Mouse (Mus musculus) neutrophil, adult 65 days (primary cell): ENCODE data around the gene Ipo13. TPM values are rescaled to one million over a fixed set of nuclear protein-coding genes. Genes with fewer than 3 reads are reported as not detected.

ENCODE experiments used
- total RNA-seq: library from RNA; stranded (reverse); gene quantifications from 2 replicates; pipeline ENCODE4 v1.2.4, GENCODE M21; 2023

The Ipo13 gene
- total RNA-seq: 21.3 and 32.9 TPM in 2 replicates

DNA sequence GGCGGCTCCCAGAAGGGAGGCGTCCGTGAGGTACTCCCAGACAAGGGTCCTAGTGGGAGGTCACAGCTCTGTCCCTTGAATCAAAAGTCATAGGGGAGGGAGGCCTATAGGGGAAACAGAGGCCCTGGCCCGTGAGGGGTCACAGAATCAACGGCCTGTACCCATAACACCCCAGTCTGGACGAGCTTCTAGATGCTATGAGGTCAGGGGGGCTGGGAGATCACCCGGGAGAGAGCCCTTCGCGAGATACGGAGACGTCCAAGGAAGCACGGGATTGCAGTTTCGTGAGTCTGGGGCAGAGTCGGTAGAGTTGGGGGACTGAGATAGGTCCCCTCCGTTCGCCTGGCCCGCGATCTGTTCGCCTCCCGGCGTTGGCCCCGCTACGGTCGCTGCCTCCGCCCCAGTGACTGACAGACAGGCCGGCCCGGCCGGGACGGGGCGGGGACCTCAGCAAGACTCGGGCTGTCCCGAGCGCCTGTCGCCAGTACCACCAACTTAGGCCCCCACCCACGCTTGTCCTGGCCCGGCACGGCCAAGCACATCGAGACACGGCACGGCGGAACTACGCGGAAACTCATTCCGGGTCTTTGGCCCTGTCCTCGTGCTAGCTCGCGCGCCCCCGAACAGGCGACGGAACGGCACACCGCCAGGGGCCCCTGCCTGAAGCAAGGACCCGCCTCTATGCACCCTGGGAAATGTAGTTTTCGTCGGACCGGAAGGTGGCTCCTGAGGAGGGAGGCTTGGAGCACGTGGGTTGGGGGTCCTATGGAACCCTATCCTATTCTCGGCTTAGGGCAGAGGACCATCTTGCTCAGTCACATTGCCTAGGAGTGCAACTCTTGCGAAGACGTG, at the start of gene Ipo13:
Gene Ipo13, minus strand, starts transcription at position 409 of the 852 bp plus-strand sequence.

DNA sequence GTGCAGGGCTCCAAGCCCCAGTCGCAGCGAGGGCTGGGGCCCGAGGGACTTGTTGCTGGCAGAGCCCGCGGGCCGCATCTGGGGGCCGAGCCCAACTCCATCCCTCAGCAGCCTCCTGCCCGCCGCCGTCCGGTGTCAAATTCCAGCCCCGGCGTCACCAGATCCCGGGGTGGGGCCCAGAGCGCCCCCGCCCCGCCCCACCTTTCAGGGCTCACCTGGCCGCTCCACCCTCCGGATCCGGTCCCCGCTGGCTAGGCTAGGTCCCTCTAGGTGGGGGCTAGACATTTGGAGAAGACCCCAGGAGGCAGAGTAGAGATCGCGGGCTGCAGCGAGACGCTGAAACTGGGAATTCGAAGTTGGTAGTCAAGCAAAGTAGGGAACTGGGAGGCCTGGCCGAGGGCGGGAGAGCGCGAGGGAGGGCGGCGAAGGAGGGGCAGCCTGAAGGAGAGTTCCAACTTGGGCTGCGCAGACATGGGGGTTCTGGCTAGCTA, 14.6 kb upstream of the Ipo13 start, which contains the start of gene Artn:
Gene Artn, minus strand, starts transcription at position 373 of the 491 bp plus-strand sequence.

DNA sequence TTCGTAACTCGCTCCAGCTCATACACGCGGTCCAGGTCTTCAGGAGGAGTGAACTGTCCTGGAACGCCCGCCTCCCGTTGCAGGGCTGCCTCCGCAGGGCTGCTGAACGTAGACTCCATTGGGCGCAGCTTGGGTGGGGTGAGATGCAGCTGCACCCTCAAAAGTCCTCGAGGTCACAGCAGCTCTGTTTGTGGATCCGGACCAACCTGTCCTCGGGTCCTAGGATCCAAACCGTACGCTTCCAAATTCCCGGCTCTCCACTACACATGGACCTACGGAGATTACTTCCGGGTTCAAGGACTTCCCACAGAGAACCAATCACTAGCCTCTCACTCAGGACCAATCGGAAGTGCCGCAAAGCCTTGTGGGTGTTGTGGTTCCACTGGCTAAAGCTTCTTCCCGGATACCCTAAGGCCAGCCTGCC, 23.0 kb downstream of the Ipo13 start, which contains the start of gene Dph2:
Gene Dph2, minus strand, starts transcription at position 295 of the 424 bp plus-strand sequence.

DNA sequence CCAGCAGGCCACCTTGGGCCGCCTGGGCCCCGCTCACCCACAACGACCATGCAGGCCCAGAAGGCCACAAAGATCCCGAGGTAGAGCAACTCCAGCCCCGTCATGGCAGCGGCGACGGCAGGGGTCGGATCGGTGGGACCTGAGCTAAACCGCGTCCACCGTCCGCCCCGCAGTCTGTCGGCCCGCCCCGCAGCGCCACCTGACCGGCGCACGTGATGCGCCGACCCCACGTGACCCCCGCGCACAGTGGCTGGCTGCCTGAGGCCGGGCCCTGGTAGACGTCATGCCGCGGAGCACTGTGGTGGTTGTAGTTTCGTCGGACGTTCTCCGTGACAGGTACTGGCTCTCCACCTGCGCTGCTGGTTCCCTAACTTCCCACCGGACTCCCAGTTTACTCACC, 27.7 kb downstream of the Ipo13 start, which contains the start of gene Atp6v0b:
Gene Atp6v0b, minus strand, starts transcription at position 201 of the 400 bp plus-strand sequence.

DNA sequence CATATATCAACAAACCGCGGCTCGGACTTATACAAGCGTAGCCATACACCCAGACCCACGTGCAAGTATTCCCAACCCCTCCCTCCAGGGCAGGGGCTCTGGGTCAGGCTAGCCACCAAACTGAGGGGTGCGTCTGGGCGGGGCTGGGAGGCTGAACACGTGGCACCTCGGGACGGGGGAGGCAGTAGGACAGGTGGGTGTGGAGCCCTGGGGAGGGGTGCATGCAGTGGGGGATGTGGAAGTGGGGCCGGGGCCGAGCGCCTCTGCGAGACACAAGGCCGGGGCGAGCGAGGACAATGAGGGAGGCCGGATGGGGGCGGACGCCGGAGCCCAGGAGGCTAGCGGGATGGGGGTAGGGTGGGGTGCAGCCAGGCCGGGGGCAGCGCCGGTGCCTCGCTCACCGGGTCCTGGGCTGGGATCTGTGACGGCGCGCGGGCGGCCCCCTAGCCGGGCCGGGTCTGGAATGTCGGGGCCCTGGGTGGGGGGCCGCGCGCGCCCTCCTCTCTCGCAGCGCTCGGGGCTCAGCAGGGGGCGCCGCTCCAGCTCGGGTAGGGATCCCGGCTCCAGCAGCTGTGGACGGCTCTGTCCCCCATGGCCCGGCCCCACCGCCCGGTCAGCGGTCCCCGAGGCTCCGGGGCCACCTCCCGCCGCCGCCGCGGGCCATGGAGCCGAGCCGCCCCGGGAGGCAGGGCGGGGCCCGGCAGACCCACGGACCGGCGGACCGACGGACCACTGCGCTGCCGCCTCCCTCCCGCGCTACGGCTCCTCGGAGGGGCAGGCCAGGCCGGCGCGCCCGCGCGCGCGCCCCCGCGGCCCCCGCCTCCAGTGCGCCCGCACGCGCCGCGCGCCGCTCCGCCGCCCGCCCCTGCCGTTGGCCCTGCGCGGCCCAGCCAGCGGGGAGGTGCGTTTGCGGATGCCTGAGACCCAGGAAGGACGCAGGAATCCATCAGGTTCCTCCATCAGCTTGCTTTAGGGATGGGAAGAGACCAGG, 31.8 kb downstream of the Ipo13 start, which contains the start of gene B4galt2:
Gene B4galt2, minus strand, starts transcription at position 787 of the 991 bp plus-strand sequence.

DNA sequence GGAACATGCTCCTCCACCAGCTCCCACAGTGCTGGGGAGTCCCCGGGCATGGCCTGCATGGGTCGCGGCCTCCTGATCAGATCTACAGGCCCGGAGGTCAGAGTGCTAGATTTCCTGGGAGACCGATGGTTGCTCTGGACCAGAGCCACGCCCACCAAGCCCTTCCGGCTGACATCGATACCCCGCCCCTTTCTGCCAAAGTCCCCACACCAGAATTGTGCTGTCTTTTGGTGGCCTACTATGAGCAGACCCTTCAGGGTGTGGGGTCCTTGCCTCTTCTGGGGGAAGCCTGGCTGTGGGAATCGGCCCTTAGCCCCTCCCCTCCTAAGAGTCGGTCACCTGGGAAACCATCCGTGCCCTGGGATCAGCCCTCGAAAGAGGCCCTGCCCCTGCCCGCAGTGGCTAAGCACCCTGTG, 42.3 kb downstream of the Ipo13 start, which contains the start of gene Ccdc24:
Gene Ccdc24, minus strand, starts transcription at position 87 of the 416 bp plus-strand sequence.

Other genes starting within 250 kb of the Ipo13 start
- gene Dmap1, start 232.7 kb downstream of the Ipo13 start, total RNA-seq: 14.9 and 15.7 TPM in 2 replicates
- not detected in 2 replicates for gene Gm12845, start 190.6 kb downstream of the Ipo13 start, total RNA-seq
- gene Klf17, start 149.4 kb downstream of the Ipo13 start, total RNA-seq: not detected in 2 replicates
- gene Slc6a9, start 80.5 kb downstream of the Ipo13 start, total RNA-seq: 1.1 and 1.2 TPM in 2 replicates
- not detected in 2 replicates for gene Ccdc24, start 42.4 kb downstream of the Ipo13 start, total RNA-seq
- gene B4galt2, start 31.5 kb downstream of the Ipo13 start, total RNA-seq: 0.18 and 0.38 TPM in 2 replicates
- gene Atp6v0b, start 27.7 kb downstream of the Ipo13 start, total RNA-seq: 385 and 476 TPM in 2 replicates
- 1.4 and 2.5 TPM in 2 replicates for gene Dph2, start 23.0 kb downstream of the Ipo13 start, total RNA-seq
- not detected in 2 replicates for gene Artn, start 14.8 kb upstream of the Ipo13 start, total RNA-seq
- gene St3gal3, start 219.9 kb upstream of the Ipo13 start, total RNA-seq: 6.4 and 6.8 TPM in 2 replicates